Mouse (Mus musculus) kidney, adult 18-20 months (tissue): ENCODE data around the gene Kcnab1.

Source experiments
- DNase-seq: peaks from one replicate; pipeline ENCODE4 v3.0.0; 2021

The Kcnab1 gene

DNA sequence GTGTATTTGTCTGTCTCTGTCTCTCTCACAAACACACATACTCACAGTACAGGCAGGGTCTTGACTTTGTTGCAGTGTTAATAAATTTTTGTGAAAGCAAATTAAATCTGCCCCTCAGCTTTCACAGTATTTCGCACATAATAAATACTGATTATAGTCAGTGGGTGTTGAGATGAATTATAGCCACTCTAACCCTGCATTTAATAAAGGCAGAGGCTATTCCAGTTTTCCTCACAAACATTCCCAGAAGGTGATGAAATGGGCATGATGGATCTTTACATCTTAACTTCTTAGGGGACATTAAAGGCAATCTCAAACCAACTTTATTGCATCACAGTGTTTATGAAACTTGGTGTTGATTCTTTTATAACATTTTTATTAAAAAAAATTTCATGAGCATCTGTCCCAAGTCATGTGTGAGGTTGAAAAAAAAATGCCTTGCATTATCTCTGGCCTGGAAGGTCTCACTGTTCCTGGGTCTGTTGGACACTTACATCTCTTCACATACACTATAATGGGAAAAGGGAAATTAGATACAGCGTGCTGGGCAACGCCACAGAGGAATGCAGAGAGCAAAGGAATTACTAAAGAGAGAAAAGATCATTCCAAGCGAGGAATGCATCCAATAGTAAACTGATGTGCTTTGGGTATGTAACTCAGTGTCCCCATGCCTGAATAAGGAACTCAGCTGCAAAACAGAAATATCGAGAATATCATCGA lies 95.3 kb downstream of the Kcnab1 start:
- DNase-seq: no peak

DNA sequence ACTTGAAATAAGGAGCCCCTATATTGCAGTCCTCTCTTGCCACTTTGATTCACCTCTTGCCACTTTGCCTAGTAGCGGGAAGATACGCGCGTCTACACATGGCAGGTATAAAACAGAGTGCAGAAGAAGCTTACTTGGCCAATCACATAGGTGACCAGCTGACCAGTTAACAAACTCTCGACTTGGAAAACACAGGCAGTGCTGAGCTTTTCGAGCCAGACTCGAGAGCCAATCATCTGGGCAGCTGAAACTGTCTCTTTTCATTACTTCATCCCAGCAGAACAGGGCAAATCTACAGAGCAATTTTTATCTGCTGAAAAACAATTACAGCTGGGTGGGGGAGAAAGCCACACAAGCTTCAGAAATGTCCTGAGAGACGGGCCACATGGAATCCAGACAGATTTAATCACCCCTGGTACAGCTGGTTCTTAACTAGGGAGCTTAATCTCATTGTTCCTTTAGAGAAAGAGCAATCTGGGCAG lies 96.4 kb downstream of the Kcnab1 start:
- no peak for DNase-seq

DNA sequence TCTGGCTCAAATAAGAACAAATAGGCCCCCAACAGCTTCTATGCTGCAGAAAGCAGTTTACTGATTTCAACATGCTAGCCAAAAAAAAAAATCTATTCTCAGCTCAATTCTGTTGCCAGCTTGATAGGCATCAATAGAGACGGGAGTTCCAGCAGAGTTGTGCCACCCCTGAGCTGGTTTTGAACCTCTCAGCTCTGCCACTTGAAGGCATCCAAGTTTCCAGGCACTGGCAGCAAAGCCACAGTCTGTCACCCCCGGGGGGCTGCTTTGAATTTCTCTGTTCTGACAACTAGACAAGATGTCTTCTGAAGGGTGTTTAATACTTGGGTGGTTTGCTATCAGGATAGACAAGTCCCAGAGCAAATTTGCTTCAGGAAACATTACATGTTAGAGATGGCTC lies 104.5 kb downstream of the Kcnab1 start:
- no peak for DNase-seq

DNA sequence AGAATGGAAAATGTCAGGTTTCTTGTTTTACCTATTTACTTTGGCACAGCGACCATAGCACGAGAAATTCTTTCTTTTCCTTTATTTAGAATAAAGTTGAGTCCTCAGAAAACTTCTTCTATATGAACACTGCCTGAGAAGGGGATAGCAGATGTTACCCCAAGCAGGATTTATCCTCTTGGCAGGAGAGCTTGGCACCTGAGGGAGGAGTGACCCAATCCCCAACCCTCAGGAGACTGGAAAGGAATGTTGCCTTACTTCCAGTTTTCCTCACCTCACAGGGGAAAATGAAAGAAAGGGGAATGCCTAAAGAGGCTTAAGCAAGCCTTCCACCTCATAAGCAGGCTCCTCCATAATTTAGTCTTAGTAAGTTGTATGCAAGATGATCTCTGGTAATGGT lies 105.5 kb downstream of the Kcnab1 start:
- no peak for DNase-seq

DNA sequence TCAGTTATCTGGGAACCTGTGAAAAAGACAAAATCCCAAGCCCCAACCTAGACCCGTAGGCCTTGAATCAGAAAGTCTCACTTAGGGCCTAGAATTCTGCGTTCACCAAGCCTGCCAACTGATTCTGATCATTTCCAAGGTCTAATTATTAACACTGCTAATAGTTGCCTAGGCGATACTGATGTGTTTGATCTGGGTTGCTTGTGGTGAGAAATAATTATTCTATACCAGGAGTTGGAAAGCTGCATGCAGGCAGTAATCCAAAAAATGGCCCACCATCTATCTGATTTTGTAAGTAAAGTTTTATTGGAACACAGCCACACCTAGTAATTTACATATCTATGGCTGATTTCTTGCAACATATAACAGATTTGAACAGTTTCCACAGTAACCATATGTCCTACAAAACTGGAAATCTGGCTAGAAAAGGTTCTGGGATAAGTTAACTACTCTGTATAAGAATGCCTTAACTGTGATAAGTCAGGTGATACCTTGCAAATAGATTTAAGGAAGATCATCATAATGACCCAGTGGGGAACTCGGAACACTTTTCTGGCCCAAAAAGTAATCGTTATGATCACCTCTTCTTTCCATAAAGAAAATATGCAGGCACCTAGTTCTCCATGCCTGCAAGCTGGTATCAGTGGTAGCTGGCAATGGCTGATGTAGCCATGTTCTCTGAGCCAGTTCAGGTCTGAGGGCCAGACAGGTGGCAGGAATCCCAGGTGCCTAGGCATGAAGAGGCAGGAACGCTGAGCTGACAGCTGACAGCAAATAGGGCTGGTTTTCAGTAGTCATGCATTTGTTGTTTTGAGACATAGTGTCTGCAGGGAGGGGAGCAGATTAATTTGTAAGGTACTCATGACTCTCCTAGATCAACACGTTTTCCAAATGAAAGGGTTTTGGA lies 108.7 kb downstream of the Kcnab1 start:
- DNase-seq: no peak

DNA sequence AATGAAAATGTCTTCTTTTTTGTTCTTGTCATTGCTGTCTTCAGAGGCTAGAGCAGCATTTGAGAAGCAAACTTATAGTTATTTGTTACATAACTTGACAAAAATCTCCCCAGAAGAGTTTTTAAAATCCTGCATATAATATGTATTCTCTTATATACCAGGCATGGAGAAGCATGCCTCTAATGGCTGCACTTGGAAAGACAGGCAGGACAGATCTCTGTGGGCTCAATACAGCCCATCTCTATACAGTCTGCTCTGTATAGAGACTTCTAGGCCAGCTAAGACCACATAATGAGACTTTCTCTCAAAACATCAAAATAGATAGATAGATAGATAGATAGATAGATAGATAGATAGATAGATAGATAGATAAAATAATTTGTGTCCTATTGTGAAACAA lies 111.1 kb downstream of the Kcnab1 start:
- DNase-seq: no peak

DNA sequence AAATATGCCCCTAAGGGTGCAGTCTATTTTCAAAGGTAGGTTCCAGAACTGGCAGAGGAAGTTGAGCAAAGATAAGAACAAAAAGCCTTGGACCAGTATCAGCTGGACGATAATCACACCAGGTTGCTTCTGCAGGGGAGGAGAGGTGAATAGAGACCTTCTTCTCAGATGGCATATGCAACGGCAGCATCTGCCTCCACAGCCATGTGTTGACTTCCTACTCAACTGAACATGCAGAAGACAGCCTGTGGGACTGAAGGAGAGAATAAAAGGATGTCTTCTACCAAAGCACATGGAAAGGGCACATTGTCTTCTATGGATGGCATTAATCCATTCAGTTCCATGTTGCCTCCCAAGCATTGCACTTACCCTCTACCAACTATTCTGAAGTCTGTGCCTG lies 114.5 kb downstream of the Kcnab1 start:
- no peak for DNase-seq

DNA sequence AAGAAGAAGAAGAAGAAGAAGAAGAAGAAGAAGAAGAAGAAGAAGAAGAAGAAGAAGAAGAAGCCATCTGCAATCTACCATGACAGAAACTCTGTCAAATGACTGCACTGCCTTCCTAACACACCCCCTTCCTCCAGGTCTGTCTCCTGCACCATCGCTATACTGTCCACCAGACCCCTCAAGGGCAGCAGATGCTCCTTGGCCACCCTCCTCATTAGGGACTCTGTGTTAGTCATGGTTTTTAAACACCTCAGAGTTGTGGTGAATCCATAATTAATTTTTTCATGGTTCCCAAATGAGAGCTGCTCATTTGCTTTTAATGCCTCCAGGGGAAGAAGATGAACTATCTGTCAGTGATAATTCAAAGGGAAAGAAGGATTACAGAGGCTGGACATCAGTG lies 121.8 kb downstream of the Kcnab1 start:
- no peak for DNase-seq

DNA sequence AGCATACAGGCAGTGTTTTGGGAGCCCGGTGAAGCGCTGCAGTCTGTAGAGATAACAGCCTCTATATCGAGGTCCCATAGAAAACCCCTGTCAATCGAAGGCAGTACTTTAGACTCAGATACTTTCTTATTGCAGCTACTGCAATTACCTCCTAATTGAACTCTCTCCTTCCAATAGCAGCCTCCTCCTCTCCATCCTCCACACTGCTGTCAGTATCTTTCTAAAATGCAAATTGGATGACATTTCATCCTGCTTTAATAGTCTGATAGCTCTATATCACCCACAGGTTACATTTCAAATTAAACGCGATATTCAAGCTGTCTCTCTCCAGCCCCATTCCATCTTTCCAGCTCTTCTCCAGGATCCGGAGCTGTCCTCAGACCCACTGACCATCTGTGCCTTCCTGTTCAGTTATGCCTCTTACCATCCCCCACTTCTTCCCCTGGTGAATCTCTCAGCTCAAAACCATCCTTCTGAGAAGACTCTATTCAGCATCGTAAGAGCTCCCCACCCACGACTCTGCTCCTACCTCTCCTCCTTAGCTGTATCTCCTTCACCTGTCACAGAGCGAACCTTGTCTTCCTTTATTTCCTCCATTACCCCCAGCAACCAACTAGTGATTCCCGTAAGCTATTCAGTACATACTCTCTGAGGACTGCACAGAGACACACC lies 122.4 kb downstream of the Kcnab1 start:
- no peak for DNase-seq

DNA sequence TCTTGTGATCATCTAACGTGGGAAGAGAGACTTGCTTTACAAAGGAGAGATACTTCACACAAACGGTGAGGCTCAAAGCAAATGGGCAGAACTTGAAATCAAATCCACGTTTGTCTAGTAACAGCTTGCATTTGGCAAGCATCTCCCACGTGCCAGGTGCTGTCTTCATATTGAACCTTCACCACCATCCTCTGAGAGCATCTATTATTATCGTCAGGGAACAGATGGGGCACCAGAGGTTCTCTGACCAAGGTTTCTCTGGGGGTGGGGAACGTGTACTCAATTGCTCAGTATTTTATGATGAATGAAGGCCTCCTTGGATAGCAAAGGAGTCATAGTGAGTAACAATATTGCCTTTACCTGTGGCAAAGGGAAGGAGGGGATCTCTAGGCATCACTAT lies 139.8 kb downstream of the Kcnab1 start:
- DNase-seq: no peak

DNA sequence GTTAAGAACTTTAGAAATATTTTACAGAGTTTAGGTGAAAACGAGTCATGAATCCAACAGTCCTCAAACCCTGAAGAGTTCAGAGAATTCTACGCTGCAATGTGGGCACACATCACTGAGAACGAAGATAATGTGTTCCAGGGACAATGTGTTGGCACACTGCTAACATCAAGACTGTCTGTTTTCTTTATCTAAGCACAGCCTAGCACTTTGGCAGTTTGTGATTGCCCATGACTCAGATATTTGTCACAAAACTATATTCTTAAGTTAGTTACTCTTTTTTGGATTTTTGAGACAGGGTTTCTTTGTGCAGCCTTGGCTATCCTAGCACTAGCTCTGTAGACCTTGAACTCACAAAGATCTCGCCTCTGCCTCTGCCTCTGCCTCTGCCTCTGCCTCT lies 151.3 kb downstream of the Kcnab1 start:
- DNase-seq: no peak

DNA sequence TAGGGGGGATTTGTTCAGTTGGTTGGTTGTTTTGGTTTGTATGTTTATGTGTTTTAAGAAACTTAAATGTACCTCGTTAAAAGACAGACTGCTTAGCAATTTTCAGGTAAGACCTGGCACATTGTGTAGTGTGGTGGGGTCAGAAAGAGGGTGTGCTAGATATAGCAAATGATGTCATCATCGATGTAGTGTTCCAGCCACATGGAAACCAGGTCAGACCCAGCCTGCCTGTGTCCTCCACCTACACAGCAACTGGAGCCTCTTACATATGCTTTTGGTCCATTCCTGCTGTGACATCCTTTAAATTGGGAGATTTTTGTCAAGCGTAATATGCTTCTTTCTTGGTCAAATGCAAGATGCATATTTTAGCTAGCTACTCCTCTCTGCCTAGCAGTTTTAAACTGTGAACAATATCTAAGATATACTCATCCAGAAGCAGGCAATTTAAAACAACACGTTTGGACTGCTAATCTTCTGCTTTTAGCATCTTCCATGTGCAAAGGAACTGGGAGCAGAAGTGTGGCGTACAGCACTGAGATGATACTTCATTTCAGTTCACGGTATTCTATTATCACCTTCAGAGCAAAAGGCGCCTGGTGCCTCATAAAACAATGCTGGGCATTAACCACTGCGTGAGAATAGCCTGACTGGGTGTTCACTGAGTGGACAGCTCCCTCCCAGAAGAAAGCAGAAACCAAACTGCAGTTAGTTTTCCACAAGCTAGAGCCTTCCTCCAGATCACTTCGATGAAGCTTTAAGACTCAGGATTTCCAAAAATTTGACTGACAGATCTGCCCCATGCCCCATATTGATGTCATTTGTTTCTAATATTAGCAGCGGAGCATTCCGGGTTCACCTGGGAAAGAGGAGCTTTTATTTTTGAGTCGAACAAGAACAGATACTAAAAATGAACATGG lies 153.6 kb downstream of the Kcnab1 start:
- DNase-seq: no peak

DNA sequence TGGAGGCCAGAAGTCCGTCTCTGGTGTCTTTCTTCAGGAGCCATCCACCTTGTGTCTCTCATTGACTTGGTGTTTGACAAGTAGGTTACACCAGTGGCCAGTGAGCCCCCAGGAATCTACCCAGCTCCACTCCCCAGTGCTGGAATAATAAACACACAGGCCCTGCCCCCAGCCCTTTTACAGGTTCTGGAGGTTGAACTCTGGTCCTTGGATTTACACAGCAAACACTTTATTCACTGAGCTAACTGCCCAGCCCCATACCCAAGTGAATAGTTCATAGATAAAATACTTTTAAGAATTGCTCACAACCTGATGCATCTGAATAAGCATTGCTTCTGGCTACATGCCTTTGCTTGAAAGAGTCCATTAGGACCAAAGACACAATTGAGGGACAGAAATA lies 164.1 kb downstream of the Kcnab1 start:
- no peak for DNase-seq

DNA sequence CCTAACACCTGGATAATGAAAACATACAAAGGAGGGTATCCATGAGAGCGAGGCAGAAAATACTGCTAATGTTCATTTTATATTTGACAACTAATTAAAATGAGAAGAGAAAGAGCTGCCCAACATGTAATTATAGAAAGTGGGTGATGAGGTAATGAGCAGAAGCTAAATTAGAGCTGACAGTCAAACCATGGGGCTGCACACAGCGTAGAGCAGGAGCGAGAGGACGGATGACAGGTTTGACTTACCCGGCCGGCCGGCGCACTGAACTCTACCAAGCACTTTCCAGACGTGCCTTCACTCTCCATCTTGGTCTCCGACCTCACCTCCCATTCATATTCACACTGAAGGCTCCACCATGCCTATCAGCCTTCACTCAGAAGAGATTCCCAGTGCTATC lies 168.6 kb downstream of the Kcnab1 start:
- DNase-seq: no peak

DNA sequence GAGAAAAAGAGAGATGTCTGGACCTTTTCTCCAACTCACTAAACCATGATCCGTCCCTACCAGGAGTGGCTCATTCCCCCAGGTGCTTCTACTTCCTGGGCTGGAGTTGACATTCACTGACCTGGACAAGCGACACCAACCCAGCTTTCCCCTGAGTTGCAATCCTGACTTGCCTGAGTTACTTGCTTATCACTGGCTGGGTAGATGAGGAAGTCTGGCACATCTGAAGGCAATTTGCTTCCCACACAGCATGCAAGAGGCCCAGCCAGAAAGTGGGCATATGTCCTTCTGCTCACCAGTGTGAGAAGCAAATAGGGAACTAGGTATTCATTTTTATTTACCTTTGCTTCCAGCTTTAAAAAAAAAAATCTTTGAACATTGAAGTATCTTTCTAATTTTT lies 174.2 kb downstream of the Kcnab1 start:
- DNase-seq: no peak

DNA sequence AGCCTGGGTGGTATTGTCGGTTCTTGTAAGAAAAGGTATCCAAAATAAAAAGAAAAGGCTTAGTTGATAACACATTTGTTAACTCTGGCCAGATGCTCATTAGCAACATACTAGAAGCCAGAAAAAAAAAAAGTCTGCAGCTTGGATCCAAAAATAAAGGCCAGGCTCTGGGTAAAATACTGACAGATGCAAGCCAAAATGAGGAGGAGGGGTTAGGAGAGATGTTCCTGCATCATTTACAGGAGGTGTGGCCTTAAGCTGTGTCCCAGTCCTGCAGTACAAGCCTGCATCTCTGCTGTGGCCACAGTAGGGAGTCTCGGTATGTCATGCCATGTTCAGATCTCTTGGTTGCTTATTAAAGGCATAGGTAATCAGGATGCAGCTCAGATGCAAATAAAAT lies 179.8 kb downstream of the Kcnab1 start:
- DNase-seq: no peak

DNA sequence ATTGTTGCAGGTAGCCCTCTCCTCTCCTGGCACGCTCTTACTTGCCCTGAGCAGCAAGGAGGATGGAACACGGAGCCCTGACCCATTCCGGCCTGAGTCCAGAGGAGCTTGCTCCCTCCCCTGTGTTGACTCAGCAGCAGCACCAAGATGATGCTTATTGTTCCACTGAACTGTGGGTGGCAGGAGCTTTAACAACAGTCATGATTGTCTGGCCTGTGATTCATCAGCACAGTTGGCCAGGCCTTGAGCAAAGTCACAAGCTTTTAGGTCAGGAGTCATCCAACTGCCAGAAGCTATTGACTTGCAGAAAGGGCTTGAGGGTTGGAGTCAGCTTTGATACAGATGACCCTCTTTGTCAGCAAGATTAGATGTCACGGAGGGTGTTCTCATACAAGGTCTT lies 187.8 kb downstream of the Kcnab1 start:
- DNase-seq: no peak

DNA sequence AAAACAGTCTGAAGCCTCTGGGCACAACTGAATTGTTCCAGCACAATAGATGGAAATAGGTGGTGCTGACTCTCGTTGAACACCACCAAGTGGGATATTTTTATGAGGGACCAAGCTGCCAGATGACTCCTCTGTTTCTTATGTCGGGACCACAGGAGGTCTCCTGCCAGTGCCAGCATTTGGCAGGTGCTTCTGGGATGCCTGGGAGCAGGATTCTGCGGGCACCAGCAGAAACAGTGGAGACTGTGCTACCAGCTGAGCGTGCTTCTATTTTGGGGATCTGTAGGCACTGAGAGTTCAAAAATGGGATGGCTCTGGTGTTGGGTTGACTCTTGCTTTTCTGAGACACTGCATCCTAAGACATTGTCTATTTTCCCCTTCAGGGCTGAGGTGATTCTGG lies 190.0 kb downstream of the Kcnab1 start:
- no peak for DNase-seq

DNA sequence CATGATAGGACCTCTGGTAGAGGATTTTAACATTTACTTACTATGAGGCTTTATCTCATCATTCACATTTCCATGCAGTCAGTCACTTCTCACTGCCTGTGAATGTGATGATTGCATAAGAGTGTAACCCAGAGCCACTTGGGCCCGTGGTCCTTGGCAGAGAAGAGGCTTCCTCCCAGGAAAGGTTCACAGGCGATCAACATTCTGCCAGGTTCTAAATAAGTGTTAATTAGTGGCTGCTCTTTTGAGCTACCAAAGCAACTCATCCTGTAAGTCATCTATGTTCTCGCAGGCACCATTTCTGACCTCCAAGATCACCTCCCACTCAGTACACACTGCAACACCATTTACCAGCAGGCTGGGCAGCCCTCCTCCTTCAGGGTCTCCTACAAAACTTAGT lies 192.3 kb downstream of the Kcnab1 start:
- no peak for DNase-seq

DNA sequence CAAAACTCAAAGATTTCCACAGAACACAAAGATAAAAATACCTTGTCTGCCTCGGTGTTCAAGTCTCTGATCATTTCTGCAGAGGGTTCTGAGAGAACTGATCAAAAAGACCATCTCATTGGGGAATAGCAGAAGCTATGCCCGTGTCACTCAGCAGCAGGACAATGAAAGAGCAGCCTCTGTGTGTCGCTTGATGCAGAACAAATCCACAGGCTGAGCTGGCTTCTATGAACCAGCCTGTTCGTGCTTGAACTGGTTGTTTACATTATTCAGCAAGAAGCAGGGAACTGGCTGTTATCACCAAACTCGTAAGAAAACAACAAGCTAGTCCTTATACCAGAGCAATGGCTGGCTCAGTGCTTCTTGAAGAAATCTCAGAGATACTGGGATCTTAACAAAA lies 193.4 kb downstream of the Kcnab1 start:
- DNase-seq: no peak

DNA sequence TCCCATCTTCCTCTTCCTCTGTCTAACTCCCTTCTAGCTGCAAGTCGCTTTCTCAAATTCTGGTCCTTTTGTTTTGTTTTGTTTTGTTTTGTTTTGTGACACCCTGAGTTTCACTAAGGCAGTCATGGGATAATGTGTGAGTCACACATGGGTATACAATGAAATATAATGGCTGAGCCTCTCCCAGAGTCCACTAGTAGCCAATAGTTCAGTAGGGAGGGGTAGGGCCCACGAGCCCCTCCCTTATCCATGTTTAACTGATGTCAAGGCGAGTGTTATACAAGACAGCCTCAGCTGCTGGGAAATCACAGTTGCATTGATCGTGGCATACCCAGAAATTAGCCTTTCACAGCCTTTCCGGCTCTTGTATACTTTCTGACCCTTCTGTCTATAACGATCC lies 206.7 kb downstream of the Kcnab1 start:
- no peak for DNase-seq

DNA sequence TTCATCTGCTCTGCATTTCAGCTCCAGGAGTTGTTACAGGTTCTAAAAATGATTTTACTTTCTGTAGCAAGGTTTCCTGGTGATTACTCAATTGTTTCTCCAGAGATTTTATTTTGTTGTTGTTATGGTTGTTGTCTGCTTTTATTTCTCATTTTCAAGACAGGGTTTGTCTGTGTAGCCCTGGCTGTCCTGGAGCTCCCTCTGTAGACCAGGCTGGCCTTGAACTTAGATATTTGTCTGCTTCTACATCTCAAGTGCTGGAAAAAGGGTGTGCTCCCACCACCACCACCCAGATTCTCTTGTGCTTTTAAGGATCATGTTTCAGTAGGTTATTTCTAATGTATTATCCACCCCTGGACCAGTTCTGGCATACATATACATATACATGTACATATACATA lies 207.6 kb downstream of the Kcnab1 start:
- no peak for DNase-seq
